Mouse (Mus musculus) megakaryocyte progenitor cell, adult 5-6 weeks (primary cell): Measurements from ENCODE around the gene Cars. TPM values are rescaled to one million over a fixed set of nuclear protein-coding genes. Genes with fewer than 3 reads are reported as not detected.

ENCODE experiments used
- ATAC-seq: replicated peaks from 2 replicates; pipeline ENCODE4 v1.8.0; 2016; ENCODE audit warnings: mild to moderate bottlenecking, moderate TSS enrichment, inconsistent platforms; ENCODE audit not compliant: poor library complexity
- total RNA-seq, 2 experiments: library from RNA; stranded (forward) in 1 of 2; stranded (reverse) in 1 of 2; fragments of 157-497, 149-512 nt in 1 of 2; fragments of 200-1000 nt in 1 of 2; gene quantifications; 2 replicates each; pipeline versions ENCODE4 v1.2.3 to v1.2.4; 2015 to 2017

Gene Cars
- total RNA-seq, 2 experiments from 2014 or later, result 47.5 to 55.4 TPM

GRCm38 (mm10) chr7:143514416-143514768, 85.5 kb downstream of the Cars start:
- no peak for ATAC-seq

DNA sequence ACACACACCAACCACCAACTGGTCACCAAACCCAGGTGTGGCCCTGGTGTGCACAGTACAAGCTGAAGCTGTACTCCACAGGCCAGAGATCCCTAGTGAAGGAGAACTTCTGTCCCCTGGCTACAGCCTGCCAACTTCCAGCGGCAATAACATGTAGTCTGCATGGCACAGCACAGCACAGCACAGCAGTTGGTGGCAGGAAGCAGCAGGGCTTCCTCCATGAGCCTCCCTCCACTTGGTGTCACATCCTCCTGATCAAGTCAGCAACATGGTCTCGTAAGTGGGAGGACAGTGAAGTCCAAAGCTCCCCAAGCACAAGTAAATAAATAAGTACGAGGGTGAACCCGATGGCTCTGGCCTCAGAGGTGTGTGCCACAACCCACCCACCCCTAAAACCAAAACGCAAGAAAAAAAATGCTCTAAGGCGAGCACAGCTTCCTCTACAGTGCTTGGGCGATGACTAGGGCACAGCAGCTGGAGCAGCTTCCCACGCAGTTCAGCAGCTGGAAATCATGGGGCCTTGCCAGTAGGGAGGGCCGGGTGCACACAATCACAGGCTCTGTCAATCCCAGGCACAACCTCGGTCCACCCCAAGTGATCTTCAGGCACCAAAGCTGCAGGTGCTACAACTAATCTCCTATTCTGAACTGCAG, 86.0 kb downstream of the Cars start:
- peak; percentile 49 for ATAC-seq

GRCm38 (mm10) chr7:143511335-143511712, 88.6 kb downstream of the Cars start:
- ATAC-seq, result no peak

DNA sequence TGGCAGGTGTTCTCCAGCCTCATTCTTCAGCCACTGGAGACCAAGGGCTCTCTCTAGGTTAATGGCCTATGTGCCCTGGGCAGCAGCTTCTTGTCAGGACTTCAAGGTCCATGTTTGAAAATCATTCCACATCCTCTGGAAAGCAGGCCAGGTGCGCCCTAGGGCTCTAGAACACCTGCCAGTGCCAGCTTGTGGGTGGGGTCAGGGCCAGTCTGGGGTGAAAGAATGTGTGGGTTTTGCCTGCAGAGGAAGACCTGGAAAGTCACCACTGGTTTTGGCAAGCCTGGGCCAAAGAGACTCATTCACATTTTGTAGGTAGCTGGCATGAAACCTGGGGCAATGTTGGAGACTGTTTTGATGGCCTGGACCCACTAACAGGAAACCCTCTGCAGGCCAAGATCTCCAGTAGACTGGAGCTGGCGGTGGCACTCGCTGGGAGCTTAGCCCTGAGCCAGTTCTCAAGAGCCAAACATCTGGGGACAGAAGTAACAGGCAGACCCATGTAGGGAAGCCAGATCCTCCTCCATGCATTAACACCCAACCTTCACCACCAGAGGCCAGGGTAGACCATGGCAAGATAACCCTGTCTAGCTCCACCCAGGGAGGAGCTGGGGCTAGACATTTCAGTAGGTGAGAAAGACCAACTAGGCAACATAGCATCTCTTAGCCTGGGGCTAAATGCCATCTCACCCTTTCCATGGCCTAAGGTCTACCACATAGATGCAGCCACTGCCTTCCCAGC, 89.1 kb downstream of the Cars start:
- peak; percentile 51 for ATAC-seq

DNA sequence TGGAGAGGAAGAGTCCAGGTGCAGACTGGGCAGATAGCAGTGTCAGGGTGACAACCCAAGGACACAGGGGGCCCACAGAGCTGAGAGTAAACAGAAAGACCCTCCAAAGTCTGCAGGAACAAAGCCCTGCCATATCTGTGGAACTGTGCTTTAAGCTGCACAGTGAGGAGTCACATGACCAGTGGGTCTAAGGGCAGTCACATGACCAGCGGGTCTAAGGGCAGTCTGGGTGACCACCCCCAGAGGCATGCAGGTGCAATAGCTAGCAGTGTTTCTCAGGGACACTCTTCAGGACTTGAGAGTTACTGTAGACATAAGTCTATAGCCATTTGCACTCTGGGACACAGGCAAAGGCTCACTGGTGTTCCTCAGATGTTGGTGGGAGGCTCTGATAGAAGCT, 90.3 kb downstream of the Cars start:
- ATAC-seq, result no peak

Other genes with a start within 250 kb of the Cars start
- 0.61 and 0.79 TPM in 2 replicates for gene Cdkn1c, start 139.0 kb downstream of the Cars start, total RNA-seq (2015)
- gene Cdkn1c, start 139.0 kb downstream of the Cars start, total RNA-seq (2017), result 0.41 and 0.58 TPM in 2 replicates
- 0.12 and 1.5 TPM in 2 replicates for gene Slc22a18, start 126.4 kb downstream of the Cars start, total RNA-seq (2015)
- gene Slc22a18, start 126.4 kb downstream of the Cars start, total RNA-seq (2017), result 0.64 TPM in 1 of 2 replicates, not detected in the other
- 0.81 and 2.2 TPM in 2 replicates for gene Phlda2, start 96.9 kb downstream of the Cars start, total RNA-seq (2015)
- not detected in 2 replicates for gene Phlda2, start 96.9 kb downstream of the Cars start, total RNA-seq (2017)
- gene Nap1l4, start 51.0 kb downstream of the Cars start, total RNA-seq (2015), result 75.6 and 76.8 TPM in 2 replicates
- 153 and 162 TPM in 2 replicates for gene Nap1l4, start 51.0 kb downstream of the Cars start, total RNA-seq (2017)
- gene Tnfrsf26, start 28.6 kb upstream of the Cars start, total RNA-seq (2015), result 28.1 and 31.6 TPM in 2 replicates
- gene Tnfrsf26, start 28.6 kb upstream of the Cars start, total RNA-seq (2017), result 20.1 and 20.5 TPM in 2 replicates
- gene Tnfrsf22, start 49.6 kb upstream of the Cars start, total RNA-seq (2015), result 8.3 and 13.6 TPM in 2 replicates
- 2.8 and 5.7 TPM in 2 replicates for gene Tnfrsf22, start 49.6 kb upstream of the Cars start, total RNA-seq (2017)
- gene Tnfrsf23, start 85.8 kb upstream of the Cars start, total RNA-seq (2015), result 3.9 and 5.8 TPM in 2 replicates
- gene Tnfrsf23, start 85.8 kb upstream of the Cars start, total RNA-seq (2017), result 0.20 and 2.1 TPM in 2 replicates
- gene Osbpl5, start 156.9 kb upstream of the Cars start, total RNA-seq (2015), result 2.7 and 3.4 TPM in 2 replicates
- 4.4 and 8.6 TPM in 2 replicates for gene Osbpl5, start 156.9 kb upstream of the Cars start, total RNA-seq (2017)
- not detected in 2 replicates for gene Mrgprg, start 166.9 kb upstream of the Cars start, total RNA-seq (2015)
- not detected in 2 replicates for gene Mrgprg, start 166.9 kb upstream of the Cars start, total RNA-seq (2017)
- gene Mrgpre, start 184.4 kb upstream of the Cars start, total RNA-seq (2015), result 1.3 and 2.9 TPM in 2 replicates
- 0.17 and 0.95 TPM in 2 replicates for gene Mrgpre, start 184.4 kb upstream of the Cars start, total RNA-seq (2017)
- gene Nadsyn1, start 222.8 kb upstream of the Cars start, total RNA-seq (2015), result 4.4 and 7.1 TPM in 2 replicates
- 9.2 and 9.5 TPM in 2 replicates for gene Nadsyn1, start 222.8 kb upstream of the Cars start, total RNA-seq (2017)
- 26.3 and 29.4 TPM in 2 replicates for gene Dhcr7, start 223.1 kb upstream of the Cars start, total RNA-seq (2015)
- gene Dhcr7, start 223.1 kb upstream of the Cars start, total RNA-seq (2017), result 10.9 and 13.2 TPM in 2 replicates